Mouse (Mus musculus): ENCODE measurements at regions not wholly inside any gene's neighbourhood (a gene's known extent, or its start where the extent isn't known, plus 50 kb on each side); places are given as distances from the start of the nearest gene placed in this dataset.

GRCm38 (mm10) chr15:88290740-88291363 lies 309.2 kb upstream of the Zdhhc25 start:
- TF ChIP-seq CTCF (IDR thresholded peaks at IDR 0.05; ENCODE audit: insufficient read depth, low read length), result no peak
- no peak for TF ChIP-seq POLR2A (IDR thresholded peaks at IDR 0.05; ENCODE audit: borderline replicate concordance, extremely low read depth, low read depth, low read length)
